Mouse (Mus musculus): ENCODE measurements around the gene Dhtkd1. TPM values are rescaled to one million over a fixed set of nuclear protein-coding genes. Genes with fewer than 3 reads are reported as not detected.
"Not testable (repeated sequence)": the region's sequence is repeated elsewhere in the genome, so short reads cannot be mapped to it uniquely, and the experiment has no call there.

Gene Dhtkd1
- polyA plus RNA-seq (2012; rRNA removed) (9.4 TPM in 2 replicates), polyA plus RNA-seq (2014; fragmentation: Nextera tagmentation; extraction: Ambion mirVana) (3.5 and 3.6 TPM in 2 replicates)

GRCm38 (mm10) chr2:5942416-5943032, at the start of gene Dhtkd1:
TSS of gene Dhtkd1 (minus strand) at chr2:5942792.
- Histone ChIP-seq H3K4me2 (replicated peaks; ENCODE audit: low read depth, low read length, severe bottlenecking) (peak within 1 kb of the TSS; percentile 87), H3K4me3 (replicated peaks; ENCODE audit: low read length) (peak within 1 kb of the TSS; percentile 65), H3K4me1 (ENCODE audit: control insufficient read depth, insufficient read depth, low read length) (0 out of 2 replicates have a peak, but pooled peaks cover 5% of the 10 kb centered on the region), H3K27ac (replicated peaks; ENCODE audit: low read depth, low read length) (0 out of 2 replicates have a peak within 1 kb of the TSS, but pooled peaks have one; percentile 26), H3K9ac (ENCODE audit: low read depth, low read length, severe bottlenecking) (peak within 1 kb of the TSS; percentile 71), H3K36me3 (ENCODE audit: control insufficient read depth, insufficient read depth, low read length) (no peaks in the 10 kb centered on the region), H3K27me3 (ENCODE audit: control insufficient read depth, insufficient read depth, low read length) (no peaks in the 10 kb centered on the region), H3K9me3 (ENCODE audit: control insufficient read depth, low read length) (no peaks in the 10 kb centered on the region)
- TF ChIP-seq POLR2A (IDR thresholded peaks at IDR 0.05; ENCODE audit: borderline replicate concordance, extremely low read depth, insufficient read depth, insufficient read length): no peak
- 1% methylated on average over 36 of the region's 36 CpGs for WGBS
- ATAC-seq (ENCODE audit: low FRiP score, low read depth) (peak; percentile 98), DNase-seq (ENCODE audit: low spot score) (peak; percentile 74)

- no peak for TF ChIP-seq POLR2A (IDR thresholded peaks at IDR 0.05; ENCODE audit: borderline replicate concordance, extremely low read depth, insufficient read depth, insufficient read length)
- Histone ChIP-seq H3K36me3 (ENCODE audit: control insufficient read depth, insufficient read depth, low read length) (peaks cover 59% of the 10 kb centered on the region), H3K4me3 (replicated peaks; ENCODE audit: low read length) (no peak overlapping the region), H3K27me3 (ENCODE audit: control insufficient read depth, insufficient read depth, low read length) (no peaks in the 10 kb centered on the region), H3K9me3 (ENCODE audit: control insufficient read depth, low read length) (no peaks in the 10 kb centered on the region), H3K4me2 (replicated peaks; ENCODE audit: low read depth, low read length, severe bottlenecking) (no peak overlapping the region), H3K27ac (replicated peaks; ENCODE audit: low read depth, low read length) (no peak overlapping the region), H3K9ac (ENCODE audit: low read depth, low read length, severe bottlenecking) (no peak overlapping the region), H3K4me1 (ENCODE audit: control insufficient read depth, insufficient read depth, low read length) (no peaks in the 10 kb centered on the region)
- WGBS: 86% methylated on average over 4 of the region's 4 CpGs
- no peak for ATAC-seq (ENCODE audit: low FRiP score, low read depth)
- DNase-seq (ENCODE audit: low spot score): no peak
Measured at GRCm38 (mm10) chr2:5977532-5977931, 34.9 kb upstream of the Dhtkd1 start.

GRCm38 (mm10) chr2:5970629-5971028, 28.0 kb upstream of the Dhtkd1 start:
- ATAC-seq (ENCODE audit: low FRiP score, low read depth): not testable (repeated sequence)

GRCm38 (mm10) chr2:5965972-5966371, 23.4 kb upstream of the Dhtkd1 start:
- H3K36me3 ChIP-seq (ENCODE audit: control insufficient read depth, insufficient read depth, low read length): peaks cover 41% of the 10 kb centered on the region
- H3K4me1 ChIP-seq (ENCODE audit: control insufficient read depth, insufficient read depth, low read length): no peaks in the 10 kb centered on the region
- no peak for TF ChIP-seq POLR2A (IDR thresholded peaks at IDR 0.05; ENCODE audit: borderline replicate concordance, extremely low read depth, insufficient read depth, insufficient read length)
- no peak for DNase-seq (ENCODE audit: low spot score)
- no peak overlapping the region for H3K4me3 ChIP-seq (replicated peaks; ENCODE audit: low read length)
- H3K27me3 ChIP-seq (ENCODE audit: control insufficient read depth, insufficient read depth, low read length): no peaks in the 10 kb centered on the region
- H3K4me2 ChIP-seq (replicated peaks; ENCODE audit: low read depth, low read length, severe bottlenecking): no peak overlapping the region
- H3K9me3 ChIP-seq (ENCODE audit: control insufficient read depth, low read length): no peaks in the 10 kb centered on the region
- no peak for ATAC-seq (ENCODE audit: low FRiP score, low read depth)
- no peak overlapping the region for H3K9ac ChIP-seq (ENCODE audit: low read depth, low read length, severe bottlenecking)
- H3K27ac ChIP-seq (replicated peaks; ENCODE audit: low read depth, low read length): no peak overlapping the region
- WGBS: 94% methylated on average over 3 of the region's 3 CpGs

More at GRCm38 (mm10) chr2:5970629-5971028, 28.0 kb upstream of the Dhtkd1 start:
- DNase-seq (ENCODE audit: low spot score); H3K4me1 ChIP-seq (ENCODE audit: control insufficient read depth, insufficient read depth, low read length); H3K4me3 ChIP-seq (replicated peaks; ENCODE audit: low read length); H3K27me3 ChIP-seq (ENCODE audit: control insufficient read depth, insufficient read depth, low read length); H3K9me3 ChIP-seq (ENCODE audit: control insufficient read depth, low read length); H3K4me2 ChIP-seq (replicated peaks; ENCODE audit: low read depth, low read length, severe bottlenecking); H3K9ac ChIP-seq (ENCODE audit: low read depth, low read length, severe bottlenecking); H3K27ac ChIP-seq (replicated peaks; ENCODE audit: low read depth, low read length): not testable (repeated sequence)
- 95% methylated on average over 3 of the region's 3 CpGs for WGBS
- H3K36me3 ChIP-seq (ENCODE audit: control insufficient read depth, insufficient read depth, low read length): peaks cover 17% of the 10 kb centered on the region

- H3K27me3 ChIP-seq (ENCODE audit: control insufficient read depth, insufficient read depth, low read length); ATAC-seq (ENCODE audit: low FRiP score, low read depth); H3K9me3 ChIP-seq (ENCODE audit: control insufficient read depth, low read length); H3K4me1 ChIP-seq (ENCODE audit: control insufficient read depth, insufficient read depth, low read length); H3K4me2 ChIP-seq (replicated peaks; ENCODE audit: low read depth, low read length, severe bottlenecking); H3K27ac ChIP-seq (replicated peaks; ENCODE audit: low read depth, low read length); H3K4me3 ChIP-seq (replicated peaks; ENCODE audit: low read length); DNase-seq (ENCODE audit: low spot score); H3K9ac ChIP-seq (ENCODE audit: low read depth, low read length, severe bottlenecking): not testable (repeated sequence)
- H3K36me3 ChIP-seq (ENCODE audit: control insufficient read depth, insufficient read depth, low read length): peaks cover 54% of the 10 kb centered on the region
- 87% methylated on average over 4 of the region's 4 CpGs for WGBS
Measured at GRCm38 (mm10) chr2:5963729-5964128, 21.1 kb upstream of the Dhtkd1 start.
